Mouse (Mus musculus) gastrocnemius, postnatal 4 days (tissue): ENCODE data around the gene Oxct2b. TPM values are rescaled to one million over a fixed set of nuclear protein-coding genes. Genes with fewer than 3 reads are reported as not detected.
"Not testable (repeated sequence)": the region's sequence is repeated elsewhere in the genome, so short reads cannot be mapped to it uniquely, and the experiment has no call there.

ENCODE experiments used
- DNase-seq, 2 experiments: peaks; one replicate each; pipeline ENCODE4 v3.0.0; 2021 to 2022; ENCODE audit warnings: low spot score in 2 of 2, mixed read lengths in 2 of 2
- long read RNA-seq, 2 experiments: library from polyadenylated mRNA; stranded (forward); transcript quantifications; one replicate each; pipeline ENCODE4 v2.0.0; 2021
- total RNA-seq, 2 experiments: library from RNA; stranded (reverse); gene quantifications; 2 replicates each; pipeline ENCODE4 v1.2.3; 2021

The Oxct2b gene
- total RNA-seq = under 1 TPM in 1 of 2 experiments, not detected in 1; 0.15 TPM
- long read RNA-seq, experiment 1 = 0 reads
- long read RNA-seq, experiment 2 = 0 reads

DNA sequence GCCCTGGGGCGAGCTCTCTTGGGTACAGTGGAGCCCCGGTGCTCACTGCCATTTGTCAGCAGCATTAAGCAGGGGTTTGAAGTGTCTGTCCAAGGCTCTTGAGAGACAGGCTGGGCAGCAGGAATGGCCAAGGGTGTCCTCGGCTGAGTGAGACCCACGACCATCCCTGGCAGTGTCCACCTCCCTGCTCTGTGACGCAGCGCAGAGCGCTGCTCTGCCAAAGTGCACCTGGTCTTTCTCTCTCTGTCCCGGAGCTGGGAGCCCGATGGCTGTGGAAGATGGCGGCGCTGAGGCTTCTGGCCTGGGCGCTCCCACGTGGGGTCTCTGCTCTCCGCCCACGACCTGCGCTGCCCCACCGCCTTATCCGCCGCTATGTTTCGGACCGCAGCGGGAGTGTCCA is at the start of gene Oxct2b:
TSS of gene Oxct2b (plus strand) at position 256 of the 400 bp plus-strand sequence.
- DNase-seq = no peak

DNA sequence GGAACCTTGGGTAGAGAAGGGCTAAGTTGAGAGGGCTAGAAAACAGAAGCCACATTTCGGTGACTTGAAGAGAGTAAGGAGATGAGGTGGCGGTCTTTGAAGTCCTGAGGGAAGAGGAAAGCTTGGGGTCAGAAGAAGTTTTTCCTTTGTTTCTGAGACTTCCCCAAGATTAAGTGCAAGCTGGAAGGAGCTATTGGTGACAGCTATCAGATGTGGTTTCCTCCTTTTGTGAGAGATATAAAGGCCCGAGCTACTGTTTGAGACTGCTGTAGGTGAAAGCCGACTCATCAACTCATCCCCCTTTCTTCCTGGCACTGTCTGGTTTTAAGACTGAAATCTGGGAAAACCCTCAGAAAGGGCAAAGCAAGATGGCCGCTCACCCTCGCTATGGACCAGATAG is 47.4 kb upstream of the Oxct2b start:
- DNase-seq = no peak

DNA sequence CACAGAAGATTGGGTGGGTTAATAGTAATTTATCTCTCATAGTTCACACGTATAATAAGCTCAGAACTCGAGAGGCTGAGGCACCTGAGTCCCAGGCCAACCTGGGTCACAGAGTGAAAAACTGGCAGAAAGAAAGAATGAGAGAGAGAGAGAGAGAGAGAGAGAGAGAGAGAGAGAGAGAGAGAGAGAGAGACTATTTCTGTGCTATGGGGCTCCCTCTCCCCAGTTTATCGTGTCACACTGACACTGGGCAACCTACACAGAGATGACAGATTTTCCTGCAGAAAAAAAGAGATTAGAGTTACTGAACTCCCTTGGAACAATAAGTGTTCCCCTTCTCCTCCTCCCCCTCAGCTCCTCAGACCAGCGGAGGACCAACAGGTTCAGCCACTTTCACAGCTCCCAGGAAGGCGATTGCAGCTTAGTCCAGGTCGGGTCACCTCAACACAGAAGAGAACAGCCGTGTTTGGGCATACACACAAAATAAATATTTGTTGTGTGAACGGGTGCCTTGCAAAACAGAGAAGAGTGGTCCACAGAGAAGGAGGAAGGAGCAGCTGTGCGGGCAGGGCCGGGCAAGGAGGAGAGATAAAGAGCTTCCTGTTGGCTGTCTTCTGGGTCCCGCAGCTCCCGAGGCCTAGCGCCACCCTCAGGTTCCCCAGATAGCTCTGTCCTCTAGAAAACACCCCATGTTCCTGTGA is 44.6 kb upstream of the Oxct2b start:
- peak in 1 of 2 experiments; percentile 25 for DNase-seq

DNA sequence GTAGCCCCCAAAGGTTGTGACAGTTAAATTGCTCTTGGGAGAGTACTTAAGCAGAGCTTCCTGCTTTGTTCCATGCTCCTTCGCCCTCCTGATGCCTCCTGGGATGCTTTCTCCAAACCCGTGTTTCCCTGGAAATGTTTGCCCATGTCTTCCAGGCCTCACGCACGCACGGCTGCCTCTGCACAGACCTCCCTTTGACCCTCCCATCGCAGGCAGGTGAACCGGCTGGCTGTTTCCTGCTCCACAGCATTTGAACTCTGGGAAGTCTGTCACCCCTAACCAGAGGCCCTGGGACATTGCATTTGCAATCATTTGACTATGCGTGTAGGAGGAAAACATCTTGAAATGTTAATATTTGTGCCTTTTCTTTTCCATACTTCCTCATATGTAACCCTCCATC is 39.1 kb upstream of the Oxct2b start:
- no peak for DNase-seq

DNA sequence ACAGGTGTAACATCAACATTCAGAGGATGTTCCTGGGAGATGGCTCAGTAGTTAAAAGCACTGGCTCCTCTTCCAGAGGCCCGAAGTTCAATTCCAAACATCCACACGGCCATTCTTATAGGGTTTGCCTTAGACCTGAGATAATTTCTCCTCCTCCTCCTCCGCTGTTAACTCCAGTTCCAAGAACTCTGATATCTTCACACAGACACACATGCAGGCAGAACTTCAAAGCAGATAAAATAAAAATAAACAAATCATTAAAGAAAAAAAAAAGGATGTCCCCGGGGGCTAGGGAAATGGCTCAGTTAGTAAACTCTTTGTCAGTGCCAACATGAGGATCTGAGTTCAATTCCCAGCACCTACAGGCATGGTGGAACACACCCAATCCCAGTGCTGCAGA is 37.8 kb upstream of the Oxct2b start:
- DNase-seq = no peak

DNA sequence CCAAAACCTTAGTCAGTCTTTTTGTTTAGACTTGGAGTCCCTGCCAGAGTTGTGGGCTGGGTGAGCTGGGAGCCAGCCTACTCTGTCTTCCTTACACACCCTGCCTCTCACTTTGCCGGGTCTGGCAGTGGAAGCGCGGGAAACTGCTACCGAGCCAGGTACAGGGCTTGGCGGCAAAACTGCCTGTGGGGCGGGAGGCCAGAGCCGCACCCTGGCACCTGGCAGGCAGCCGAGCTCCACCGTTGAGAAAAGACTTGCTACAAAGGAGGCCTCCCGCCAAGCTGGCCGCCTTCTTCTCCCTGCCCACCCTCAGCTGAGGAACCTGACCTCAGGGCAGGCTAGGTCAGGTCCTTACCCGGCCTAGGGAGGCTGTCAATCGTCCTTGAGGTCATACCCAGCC is 35.3 kb upstream of the Oxct2b start:
- DNase-seq = no peak

DNA sequence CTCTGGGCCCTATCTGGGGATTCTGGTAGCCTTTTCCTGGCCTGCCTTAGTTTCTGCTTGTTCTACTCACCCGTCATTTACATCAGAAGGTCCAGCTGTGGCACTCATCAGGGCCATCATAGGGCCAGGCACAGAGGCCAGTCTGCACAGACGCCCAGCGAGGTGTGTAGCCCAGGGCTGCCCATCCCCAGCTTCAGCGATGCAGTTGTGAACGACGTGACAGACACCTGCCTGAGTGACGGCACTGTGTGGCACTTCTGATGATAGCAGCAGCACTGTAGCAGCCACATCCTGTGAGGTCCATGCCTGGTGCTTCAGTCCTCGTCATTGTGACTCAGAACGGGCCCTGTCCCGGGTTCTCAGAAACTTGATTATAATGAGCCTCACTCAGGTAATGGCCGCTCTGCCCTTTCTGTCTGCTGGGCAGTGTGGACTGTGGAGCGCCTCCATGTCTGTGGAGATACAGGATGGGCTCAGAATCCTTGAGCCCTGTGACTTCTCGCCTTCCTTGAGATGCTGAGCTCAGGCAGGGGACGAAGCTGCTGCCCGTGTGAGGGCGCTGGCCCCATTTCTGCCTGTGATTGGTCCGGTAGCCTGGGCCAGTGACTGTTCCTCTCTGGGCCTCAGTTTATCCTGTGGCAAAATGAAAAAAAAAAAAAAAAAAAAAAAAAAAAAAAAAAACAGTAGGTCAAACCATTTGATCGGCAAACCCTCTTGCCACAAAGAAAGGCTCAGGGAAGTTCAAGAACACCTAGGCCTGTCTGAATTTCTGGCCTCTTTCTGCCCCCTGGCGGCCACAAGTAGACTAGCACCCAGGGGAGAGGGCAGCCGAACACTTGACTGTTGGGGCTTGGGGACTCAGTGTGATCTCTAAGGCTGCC is 33.5 kb upstream of the Oxct2b start:
- peak in 1 of 2 experiments; percentile 35 for DNase-seq

DNA sequence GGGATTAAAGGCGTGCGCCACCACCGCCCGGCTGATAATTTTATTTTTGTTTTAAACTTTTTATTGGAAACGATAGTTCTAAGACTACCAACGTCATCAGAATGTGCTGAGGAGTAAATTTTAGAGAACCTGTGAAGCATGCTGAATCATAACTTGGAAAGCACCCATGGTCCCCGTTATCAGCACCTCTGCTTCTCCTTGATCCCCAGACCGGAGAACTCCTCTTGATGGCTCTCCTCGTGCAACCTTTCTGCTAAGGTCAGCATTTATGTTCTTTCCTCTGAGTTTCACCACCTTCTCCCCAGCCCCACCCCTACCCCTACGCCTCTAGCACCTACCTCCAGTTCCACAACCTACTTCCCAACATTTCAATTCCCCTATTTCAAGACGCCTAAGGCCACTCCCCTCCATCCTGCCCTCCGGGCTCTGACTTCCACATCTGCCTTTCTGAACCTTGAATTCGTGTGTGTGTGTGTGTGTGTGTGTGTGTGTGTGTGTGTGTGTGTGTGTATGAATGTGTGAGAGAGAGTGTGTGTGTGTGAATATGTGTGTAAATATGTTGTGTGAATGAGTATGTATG is 32.7 kb upstream of the Oxct2b start:
- DNase-seq = no peak

DNA sequence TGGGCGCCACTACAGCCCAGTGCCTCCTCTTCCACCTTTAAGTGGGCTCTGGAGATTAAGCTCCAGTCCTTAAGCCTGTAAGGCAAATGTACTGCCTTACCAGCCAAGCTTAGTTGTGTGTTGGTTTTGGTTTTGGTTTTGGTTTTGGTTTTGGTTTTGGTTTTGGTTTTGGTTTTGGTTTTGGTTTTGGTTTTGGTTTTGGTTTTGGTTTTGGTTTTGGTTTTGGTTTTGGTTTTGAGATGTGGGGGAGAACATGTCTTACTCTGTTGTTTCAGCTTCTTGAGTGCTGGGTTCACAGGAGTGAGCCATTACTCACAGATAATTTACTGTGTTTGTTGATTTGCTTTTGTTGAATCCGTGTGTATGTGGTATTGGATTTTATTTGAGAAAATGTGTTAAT is 30.8 kb upstream of the Oxct2b start:
- DNase-seq = no peak

DNA sequence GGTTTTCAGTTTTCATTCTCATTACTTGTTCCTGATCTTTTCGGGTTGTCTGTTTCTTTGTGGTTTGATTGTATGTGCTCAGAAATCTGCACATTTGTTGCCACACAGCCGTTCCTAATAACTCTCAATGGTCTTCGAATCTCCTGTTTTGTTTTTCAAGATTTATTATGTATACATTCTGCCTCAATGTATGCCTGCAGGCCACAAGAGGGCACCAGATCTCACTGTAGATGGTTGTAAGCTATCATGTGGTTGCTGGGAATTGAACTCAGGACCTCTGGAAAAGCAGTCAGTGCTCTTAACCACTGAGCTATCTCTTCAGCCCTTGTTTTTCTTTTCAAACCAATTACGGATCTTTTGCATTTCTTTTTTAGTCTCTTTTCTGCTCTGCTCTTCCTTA is 29.7 kb upstream of the Oxct2b start:
- no peak for DNase-seq

DNA sequence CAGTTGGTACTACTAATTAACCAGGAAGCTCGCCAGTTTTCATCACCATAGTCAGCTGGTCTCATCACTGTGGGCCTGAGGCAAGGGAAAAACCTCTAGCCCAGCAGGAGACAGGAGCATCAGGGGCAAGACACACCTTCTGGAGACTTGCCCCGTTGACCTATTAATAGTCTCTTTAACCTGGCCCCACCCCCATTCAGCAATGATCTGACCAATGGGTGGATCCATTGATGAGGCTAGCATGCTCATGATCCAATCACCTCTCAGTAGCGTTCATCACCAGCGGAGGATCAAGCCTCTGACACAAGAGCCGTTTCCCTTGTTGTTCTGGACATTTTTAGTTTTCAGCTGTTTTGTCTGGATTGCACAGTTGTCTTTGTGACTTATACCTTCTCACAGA is 23.4 kb upstream of the Oxct2b start:
- no peak for DNase-seq

DNA sequence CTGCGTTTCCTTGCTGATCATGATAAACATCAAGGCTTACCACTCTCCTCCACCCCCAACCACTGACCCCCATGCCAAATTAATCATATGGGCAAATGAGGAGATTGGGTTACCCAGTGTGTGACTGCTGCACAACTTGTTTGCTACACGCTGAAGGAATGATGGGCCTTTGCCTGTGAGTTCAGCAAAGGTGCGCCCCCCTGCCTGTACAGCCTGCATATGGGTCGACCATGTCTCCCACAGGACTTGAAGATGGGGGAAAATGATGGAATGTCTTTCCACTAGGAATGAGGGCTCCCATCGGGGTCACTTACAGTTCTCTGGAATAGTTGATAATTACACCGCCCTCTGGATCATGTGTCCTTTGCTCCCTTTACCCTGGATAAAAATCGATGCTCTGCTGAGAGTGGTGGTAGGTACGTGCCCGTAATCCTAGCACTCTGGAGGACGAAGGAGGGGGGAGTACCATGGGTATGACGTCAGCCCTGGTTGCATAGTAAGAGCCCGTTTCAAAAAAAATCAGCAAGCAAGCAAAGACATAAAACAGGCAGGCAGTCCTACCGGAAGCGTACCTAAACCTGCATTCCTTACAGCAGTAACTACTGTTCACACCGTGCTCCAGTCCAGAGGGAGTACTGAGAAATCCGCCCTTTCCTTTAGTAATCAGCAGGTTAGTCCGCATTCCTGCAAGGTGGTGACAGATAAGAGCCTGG is 22.8 kb upstream of the Oxct2b start:
- no peak for DNase-seq

DNA sequence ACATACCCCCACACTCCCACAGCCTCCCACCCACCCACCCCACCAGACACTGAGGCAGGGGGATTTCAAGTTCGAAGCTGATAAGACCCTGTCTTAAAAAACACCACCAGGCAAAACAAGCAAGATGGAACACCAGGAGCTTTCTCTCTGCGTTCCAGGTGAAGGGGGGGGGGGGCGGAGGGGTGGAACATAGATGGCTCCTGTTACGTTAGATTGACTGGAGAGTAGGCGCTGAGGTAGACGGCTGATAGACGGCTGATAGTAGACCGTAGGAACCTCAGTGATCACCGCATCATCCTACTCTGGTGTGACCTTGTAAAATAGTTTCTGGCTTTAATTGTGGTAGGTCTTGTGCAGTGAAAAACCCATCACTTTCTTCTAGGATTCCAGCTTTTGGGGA is 22.2 kb upstream of the Oxct2b start:
- DNase-seq = no peak

DNA sequence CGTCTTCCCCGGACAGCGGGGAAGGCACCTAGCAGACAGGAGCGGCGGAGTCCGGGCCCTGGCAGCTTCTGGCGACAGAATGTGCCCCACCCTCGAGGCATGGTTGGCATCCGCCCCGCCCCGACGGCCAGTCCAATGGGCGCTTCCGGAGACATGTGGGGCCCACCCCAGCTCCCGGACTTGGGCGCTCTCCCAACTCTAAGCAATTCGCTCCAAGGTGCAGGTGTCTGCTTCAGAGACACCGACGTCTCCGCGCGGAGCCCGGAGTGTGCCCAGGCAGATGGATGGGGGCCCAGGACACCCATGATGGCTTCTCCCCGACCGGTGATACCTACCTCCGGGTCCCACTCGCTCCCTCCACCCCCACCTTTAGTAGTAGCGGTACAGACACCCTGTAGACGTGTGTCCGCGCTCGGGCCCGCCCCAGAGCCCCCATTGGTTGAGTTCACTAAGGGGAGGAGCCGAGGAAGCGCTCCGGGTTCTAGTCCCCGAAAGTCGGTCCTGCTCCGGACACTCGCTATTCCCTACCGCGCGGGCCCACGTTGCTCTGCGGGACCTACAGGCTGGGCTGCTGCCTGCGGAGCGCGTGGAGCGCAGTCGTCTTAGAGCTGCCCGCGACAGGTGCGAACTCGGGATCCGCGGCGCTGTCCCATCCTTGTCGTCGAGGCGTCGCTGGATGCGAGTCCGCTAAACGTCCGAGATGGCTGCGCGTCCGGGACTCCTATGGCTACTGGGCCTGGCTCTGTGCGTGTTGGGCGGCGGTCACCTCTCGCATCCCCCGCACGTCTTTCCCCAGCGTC is 11.2 kb upstream of the Oxct2b start, which contains the start of gene Bmp8b:
TSS of gene Bmp8b (plus strand) at position 515 of the 800 bp plus-strand sequence.
- no peak for DNase-seq

DNA sequence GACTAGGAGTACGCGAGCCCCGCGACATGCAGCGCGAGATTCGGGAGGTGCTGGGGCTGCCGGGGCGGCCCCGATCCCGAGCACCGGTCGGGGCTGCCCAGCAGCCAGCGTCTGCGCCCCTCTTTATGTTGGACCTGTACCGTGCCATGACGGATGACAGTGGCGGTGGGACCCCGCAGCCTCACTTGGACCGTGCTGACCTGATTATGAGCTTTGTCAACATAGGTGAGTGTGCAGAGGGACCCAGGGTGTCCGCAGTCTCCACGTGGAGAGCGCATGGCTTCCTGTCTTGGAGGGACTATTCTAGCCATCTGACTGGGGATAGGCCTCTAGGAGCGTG is 10.6 kb upstream of the Oxct2b start:
- no peak for DNase-seq

DNA sequence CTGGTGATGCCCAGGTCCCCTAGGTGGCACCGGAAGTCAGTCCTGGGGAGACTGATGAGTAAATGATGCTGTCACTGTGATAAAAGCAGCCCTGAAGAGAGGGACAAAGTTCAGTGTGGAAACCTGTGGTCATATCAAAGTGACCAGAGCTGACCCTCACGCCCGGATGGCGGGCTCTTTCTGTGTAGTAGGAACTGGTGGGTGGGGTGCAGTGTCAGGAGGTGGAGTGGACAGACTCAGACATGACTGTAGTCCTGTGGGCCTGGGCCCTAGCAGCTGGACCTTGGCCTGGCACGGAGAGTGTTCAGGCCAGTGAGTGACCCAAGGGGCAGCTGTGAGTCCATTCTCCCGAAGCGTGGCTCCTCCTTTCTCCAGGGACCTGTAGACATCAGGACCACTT is 10.1 kb upstream of the Oxct2b start:
- DNase-seq = not testable (repeated sequence)

DNA sequence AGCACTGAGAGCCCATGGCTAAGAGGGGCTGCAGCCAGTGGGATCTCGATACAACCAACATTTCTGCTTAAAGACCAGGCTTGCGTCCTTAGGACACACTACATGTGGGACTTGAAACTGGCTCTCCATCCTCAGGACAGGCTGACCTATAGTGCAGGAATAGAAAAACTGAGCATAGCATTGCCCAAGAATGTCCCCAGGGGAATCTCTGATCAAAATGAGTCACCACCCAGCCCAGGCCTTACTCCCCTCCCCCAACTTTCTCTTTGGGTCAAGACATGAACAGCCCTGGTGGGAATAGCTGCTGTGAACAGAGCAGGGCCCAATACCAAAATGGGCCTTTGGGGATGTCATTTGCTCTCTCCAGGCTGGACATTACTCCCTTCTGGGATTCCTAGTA is 9.2 kb upstream of the Oxct2b start:
- no peak for DNase-seq

DNA sequence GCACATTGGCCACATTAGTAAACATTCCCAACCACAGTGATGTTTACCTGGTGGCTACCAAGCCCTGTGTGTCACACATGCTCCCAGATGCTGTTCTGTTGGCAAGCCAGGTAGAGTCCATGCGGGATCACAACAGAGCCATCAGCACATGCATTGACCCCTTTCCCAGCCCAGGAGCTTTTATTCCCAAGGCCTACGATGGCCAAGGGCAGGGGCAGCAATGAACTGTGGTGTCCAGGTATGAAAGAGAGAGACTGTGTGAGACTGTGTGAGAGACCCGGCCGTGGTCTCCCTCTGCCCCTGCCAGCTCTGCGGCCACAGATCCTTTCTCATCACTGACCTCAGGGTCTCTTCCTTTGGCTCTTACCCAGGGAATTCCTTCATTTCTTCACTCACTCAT is 8.0 kb upstream of the Oxct2b start:
- no peak for DNase-seq

DNA sequence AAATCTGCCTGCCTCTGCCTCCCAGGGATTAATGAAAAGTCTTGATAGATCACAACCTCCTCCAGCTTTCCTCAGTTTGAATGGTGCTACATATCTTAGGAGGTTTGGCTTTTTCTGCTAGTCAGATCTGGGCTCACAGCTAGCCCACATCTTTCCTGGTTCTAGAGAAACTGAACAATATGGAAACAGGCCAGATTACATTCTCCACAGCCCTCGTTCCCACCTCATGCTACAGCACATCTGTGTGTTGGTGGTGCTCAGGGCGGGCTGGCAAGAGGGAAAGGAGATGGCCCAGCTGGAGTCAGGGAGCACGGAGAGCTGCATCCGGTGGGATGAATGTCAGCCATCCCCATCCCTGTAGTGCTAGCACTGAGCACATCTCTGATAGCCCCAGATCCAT is 5.3 kb upstream of the Oxct2b start:
- no peak for DNase-seq

DNA sequence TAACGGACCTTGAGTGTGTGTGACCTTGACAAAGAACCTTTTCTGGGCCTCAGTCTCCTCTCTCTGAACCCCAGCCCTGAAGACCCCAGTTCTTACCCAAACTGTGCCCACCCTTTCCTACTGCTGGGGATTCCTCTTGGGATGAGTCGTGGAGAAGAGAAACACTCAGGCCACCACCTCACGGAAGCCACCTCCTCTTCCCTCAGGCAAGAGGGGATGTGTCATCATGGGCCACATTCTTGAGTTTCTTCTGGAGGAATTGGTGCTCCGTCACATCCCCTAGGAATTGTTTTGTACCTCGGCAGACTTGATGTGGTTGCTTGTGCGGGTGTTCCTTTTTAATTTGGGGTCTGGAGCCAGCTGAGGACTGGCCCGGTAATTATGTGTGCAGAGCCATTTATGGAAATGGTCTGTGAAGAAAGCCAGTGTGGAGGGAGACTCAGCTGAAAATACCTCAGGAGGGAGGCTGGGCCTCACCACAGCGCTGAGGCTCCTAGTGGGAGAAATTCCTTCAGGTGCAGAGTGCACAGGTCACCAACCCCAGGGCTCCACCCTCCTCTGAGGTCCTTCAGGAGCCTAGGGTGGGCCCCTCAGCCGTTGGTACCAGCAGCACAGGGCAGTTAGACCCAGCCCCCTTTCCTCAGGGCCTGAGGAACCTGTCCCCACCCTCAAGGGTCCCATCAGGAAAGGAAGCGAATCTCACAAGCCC is 4.6 kb upstream of the Oxct2b start:
- DNase-seq = not testable (repeated sequence)
